Mouse (Mus musculus) hindbrain, embryonic 12.5 days (tissue): ENCODE data around the gene Cdkal1. TPM values are rescaled to one million over a fixed set of nuclear protein-coding genes. Genes with fewer than 3 reads are reported as not detected.
A peak's percentile ranks its signal among the peaks of the same experiment; 100 is the strongest.

Experiments
- ATAC-seq: fragments of 200-750 bp; cut with Nextera tagmentation; 2 replicates; pipeline ENCODE4 v1.8.0; 2017; ENCODE audit warnings: moderate TSS enrichment; ENCODE audit not compliant: low FRiP score
- H3K27ac ChIP-seq: fragments of 300-500 bp; sonication (generic); 2 replicates; pipeline ENCODE4 v1.5.1; 2016; ENCODE audit warnings: mild to moderate bottlenecking
- H3K27me3 ChIP-seq: fragments of 300-500 bp; sonication (generic); 2 replicates; pipeline ENCODE4 v1.6.1; 2016; ENCODE audit warnings: mild to moderate bottlenecking
- H3K36me3 ChIP-seq: fragments of 300-500 bp; sonication (generic); 2 replicates; pipeline ENCODE4 v1.6.1; 2016; ENCODE audit warnings: mild to moderate bottlenecking
- H3K4me1 ChIP-seq: fragments of 300-500 bp; sonication (generic); 2 replicates; pipeline ENCODE4 v1.6.1; 2016
- H3K4me2 ChIP-seq: fragments of 300-500 bp; sonication (generic); replicated peaks from 2 replicates; pipeline ENCODE4 v1.6.1; 2016; ENCODE audit warnings: mild to moderate bottlenecking
- H3K4me3 ChIP-seq: fragments of 300-500 bp; sonication (generic); 2 replicates; pipeline ENCODE4 v1.5.1; 2016; ENCODE audit warnings: mild to moderate bottlenecking
- H3K9ac ChIP-seq: fragments of 300-500 bp; sonication (generic); 2 replicates; pipeline ENCODE4 v1.6.1; 2016; ENCODE audit warnings: mild to moderate bottlenecking, moderate library complexity
- H3K9me3 ChIP-seq: fragments of 300-500 bp; sonication (generic); replicated peaks from 2 replicates; pipeline ENCODE4 v1.6.1; 2016; ENCODE audit warnings: mild to moderate bottlenecking
- WGBS: fragments of 180-500 bp; shearing (Covaris S2); methylation state at CpG from one replicate; pipeline ENCODE4 v1.1.7; 2016; 5-methylcytosine and 5-hydroxymethylcytosine counted together
- polyA plus RNA-seq: library from polyadenylated mRNA; unstranded; fragments of >200 nt; fragmentation: Nextera tagmentation; extraction: Ambion mirVana; gene quantifications from 2 replicates; pipeline ENCODE4 v1.2.1, GENCODE M21; 2016

Cdkal1 gene
- polyA plus RNA-seq, 1 experiment from 2014 or later = 31.4 TPM

- H3K9ac ChIP-seq = no peak overlapping the region
- H3K4me1 ChIP-seq = peaks cover 14% of the 10 kb centered on the region
- ATAC-seq = no peak
- no peaks in the 10 kb centered on the region for H3K9me3 ChIP-seq
- H3K27me3 ChIP-seq = no peaks in the 10 kb centered on the region
- no peak overlapping the region for H3K4me2 ChIP-seq
- H3K27ac ChIP-seq = no peak overlapping the region
- H3K36me3 ChIP-seq = no peaks in the 10 kb centered on the region
- WGBS = 76% methylated on average over 4 of the region's 4 CpGs
- H3K4me3 ChIP-seq = no peak overlapping the region
These were observed 24.3 kb downstream of the Cdkal1 start for GRCm38 (mm10) chr13:29831126-29831525.

DNA sequence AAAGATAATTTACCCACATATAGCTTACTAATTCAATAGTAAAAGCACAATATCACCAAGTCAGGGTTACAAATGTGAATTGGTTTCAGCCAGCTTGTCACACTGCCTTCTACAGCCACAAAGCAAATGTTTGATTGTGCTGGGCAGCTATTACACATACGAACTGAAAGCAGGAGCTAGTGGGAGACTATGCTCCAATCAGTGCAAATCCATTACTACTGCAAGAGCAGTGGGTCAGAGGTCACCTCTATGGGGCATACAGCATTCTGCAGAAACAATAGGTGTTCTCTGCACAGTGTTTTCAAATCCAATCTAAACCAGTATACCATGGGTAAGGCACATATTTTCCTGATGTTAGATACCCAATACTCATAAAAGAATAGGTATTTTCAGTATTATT, 27.4 kb downstream of the Cdkal1 start:
- no peak; the same call in 1 of the 2 replicates for ATAC-seq
- 10% methylated on average over 1 of the region's 1 CpGs for WGBS

GRCm38 (mm10) chr13:29826469-29826868, 29.0 kb downstream of the Cdkal1 start:
- H3K9ac ChIP-seq = no peak overlapping the region
- H3K4me1 ChIP-seq = peaks cover 26% of the 10 kb centered on the region
- ATAC-seq = no peak
- H3K27ac ChIP-seq = no peak overlapping the region
- H3K4me3 ChIP-seq = no peak overlapping the region
- H3K27me3 ChIP-seq = no peaks in the 10 kb centered on the region
- no peak overlapping the region for H3K4me2 ChIP-seq
- H3K9me3 ChIP-seq = no peaks in the 10 kb centered on the region
- no peaks in the 10 kb centered on the region for H3K36me3 ChIP-seq
- WGBS = 61% methylated on average over 2 of the region's 2 CpGs

More for the DNA sequence above, 27.4 kb downstream of the Cdkal1 start:
- Histone ChIP-seq H3K36me3 (no peaks in the 10 kb centered on the region), H3K27ac (0 out of 2 replicates have a peak overlapping the region, but pooled peaks have one; percentile 30), H3K9me3 (no peaks in the 10 kb centered on the region), H3K4me3 (no peak overlapping the region), H3K27me3 (no peaks in the 10 kb centered on the region), H3K4me2 (no peak overlapping the region), H3K9ac (no peak overlapping the region), H3K4me1 (peaks cover 26% of the 10 kb centered on the region)

- no peak overlapping the region for H3K27ac ChIP-seq
- no peaks in the 10 kb centered on the region for H3K27me3 ChIP-seq
- no peaks in the 10 kb centered on the region for H3K9me3 ChIP-seq
- no peak overlapping the region for H3K9ac ChIP-seq
- H3K4me2 ChIP-seq = no peak overlapping the region
- no peaks in the 10 kb centered on the region for H3K36me3 ChIP-seq
- no peak overlapping the region for H3K4me3 ChIP-seq
- peaks cover 26% of the 10 kb centered on the region for H3K4me1 ChIP-seq
- no peak for ATAC-seq
These were observed 29.4 kb downstream of the Cdkal1 start for GRCm38 (mm10) chr13:29826041-29826440.

GRCm38 (mm10) chr13:29824797-29825196, 30.7 kb downstream of the Cdkal1 start:
- ATAC-seq = no peak
- Histone ChIP-seq H3K36me3 (no peaks in the 10 kb centered on the region), H3K4me1 (peaks cover 23% of the 10 kb centered on the region), H3K4me3 (no peak overlapping the region), H3K9me3 (no peaks in the 10 kb centered on the region), H3K4me2 (no peak overlapping the region), H3K27me3 (no peaks in the 10 kb centered on the region), H3K27ac (no peak overlapping the region; the same call in 1 of the 2 replicates), H3K9ac (no peak overlapping the region)
- 78% methylated on average over 4 of the region's 4 CpGs for WGBS

- no peak overlapping the region for H3K4me2 ChIP-seq
- H3K4me1 ChIP-seq = peaks cover 23% of the 10 kb centered on the region
- 80% methylated on average over 8 of the region's 8 CpGs for WGBS
- no peak for ATAC-seq
- H3K9me3 ChIP-seq = no peaks in the 10 kb centered on the region
- no peaks in the 10 kb centered on the region for H3K27me3 ChIP-seq
- H3K9ac ChIP-seq = no peak overlapping the region
- no peak overlapping the region; the same call in 1 of the 2 replicates for H3K27ac ChIP-seq
- H3K4me3 ChIP-seq = no peak overlapping the region
- no peaks in the 10 kb centered on the region for H3K36me3 ChIP-seq
These were observed 31.1 kb downstream of the Cdkal1 start for GRCm38 (mm10) chr13:29824326-29824725.

- peak overlapping the region; percentile 68 for H3K27ac ChIP-seq
- peaks cover 23% of the 10 kb centered on the region for H3K4me1 ChIP-seq
- no peak overlapping the region for H3K4me2 ChIP-seq
- H3K4me3 ChIP-seq = no peak overlapping the region
- no peaks in the 10 kb centered on the region for H3K27me3 ChIP-seq
- H3K9ac ChIP-seq = no peak overlapping the region
- ATAC-seq = peak; percentile 87
- H3K9me3 ChIP-seq = no peaks in the 10 kb centered on the region
- WGBS = 55% methylated on average over 9 of the region's 9 CpGs
- no peaks in the 10 kb centered on the region for H3K36me3 ChIP-seq
These were observed 31.6 kb downstream of the Cdkal1 start for GRCm38 (mm10) chr13:29823906-29824305.

DNA sequence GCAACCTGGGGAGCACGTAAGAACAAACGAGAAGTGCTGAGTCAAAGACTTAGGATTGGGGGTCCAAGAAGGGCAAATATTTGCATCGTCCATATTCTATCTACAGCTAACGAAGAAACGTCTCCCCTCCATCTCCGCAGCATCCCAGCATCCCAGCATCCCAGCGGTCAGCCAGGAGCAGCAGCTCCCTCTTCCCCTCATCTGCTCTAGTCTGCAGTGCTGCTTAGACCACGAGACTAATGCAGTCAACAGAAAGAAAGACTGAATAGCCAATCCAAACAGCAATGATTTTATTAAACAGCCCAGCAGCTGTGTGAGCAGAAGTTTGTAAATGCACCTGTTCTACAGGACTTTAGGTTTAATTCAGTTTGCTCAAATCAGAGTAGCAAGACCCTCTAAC, 32.0 kb downstream of the Cdkal1 start:
- no peak overlapping the region for H3K4me3 ChIP-seq

DNA sequence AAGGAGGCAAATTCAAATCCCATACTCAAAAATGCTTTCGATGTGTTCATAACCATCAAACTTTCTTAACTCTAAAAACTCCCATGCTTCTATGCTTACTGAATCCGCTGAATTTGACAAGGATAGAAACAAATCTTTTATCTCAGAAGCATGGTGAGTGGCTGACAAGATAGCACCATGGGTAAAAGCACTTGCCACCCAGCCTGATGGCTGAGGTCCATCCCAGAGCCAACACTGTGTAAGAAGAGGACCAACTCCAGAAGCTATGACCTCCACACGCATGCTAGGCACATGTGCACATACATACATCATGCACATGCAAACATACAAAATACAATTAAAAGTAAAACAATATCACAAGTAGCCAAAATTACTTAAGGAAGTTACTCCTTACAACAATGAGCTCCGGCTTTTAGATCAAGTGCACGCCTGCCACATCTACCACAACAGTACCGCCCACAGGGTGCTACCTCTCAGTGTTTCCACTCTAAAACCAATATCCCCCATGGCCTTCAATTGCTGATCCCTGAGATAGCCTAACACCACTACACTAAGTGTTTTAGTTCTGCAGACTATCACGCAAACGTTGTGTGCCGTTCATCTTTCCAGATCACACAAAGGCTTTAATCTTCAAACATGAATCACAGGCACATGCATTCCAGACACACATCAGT, 35.4 kb downstream of the Cdkal1 start:
- no peak for ATAC-seq
- Histone ChIP-seq H3K4me3 (no peak overlapping the region), H3K4me1 (peaks cover 10% of the 10 kb centered on the region)

More for the DNA sequence above, 32.0 kb downstream of the Cdkal1 start:
- no peak for ATAC-seq
- Histone ChIP-seq H3K27me3 (no peaks in the 10 kb centered on the region), H3K9me3 (no peaks in the 10 kb centered on the region), H3K27ac (peak overlapping the region; percentile 68), H3K9ac (no peak overlapping the region), H3K36me3 (no peaks in the 10 kb centered on the region), H3K4me1 (peaks cover 23% of the 10 kb centered on the region), H3K4me2 (no peak overlapping the region)
- WGBS = 85% methylated on average over 8 of the region's 8 CpGs

DNA sequence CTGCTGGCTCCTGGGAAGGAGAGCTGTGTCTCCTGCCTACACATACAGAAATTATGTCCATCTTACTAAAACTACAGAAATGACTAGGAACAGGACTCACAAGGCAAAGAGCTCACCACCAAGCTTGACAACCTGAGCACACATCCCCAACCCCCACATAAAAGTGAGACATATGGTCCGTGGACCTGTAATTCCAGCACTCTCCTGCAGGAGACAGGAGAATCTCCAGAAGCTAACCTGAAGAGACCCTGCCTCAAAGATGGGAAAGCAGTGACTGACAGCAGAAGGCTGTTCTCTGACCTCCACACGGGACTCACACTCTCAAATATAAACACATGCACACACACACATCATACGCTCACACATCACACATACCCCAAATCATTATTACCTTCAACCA, 36.3 kb downstream of the Cdkal1 start:
- H3K27ac ChIP-seq = no peak overlapping the region
- H3K4me2 ChIP-seq = no peak overlapping the region
- ATAC-seq = no peak
- H3K4me3 ChIP-seq = no peak overlapping the region
- 91% methylated on average over 3 of the region's 3 CpGs for WGBS
- no peaks in the 10 kb centered on the region for H3K36me3 ChIP-seq
- H3K4me1 ChIP-seq = peaks cover 8% of the 10 kb centered on the region
- H3K27me3 ChIP-seq = no peaks in the 10 kb centered on the region
- no peaks in the 10 kb centered on the region for H3K9me3 ChIP-seq
- no peak overlapping the region for H3K9ac ChIP-seq

More for the DNA sequence above, 35.4 kb downstream of the Cdkal1 start:
- H3K27ac ChIP-seq = no peak overlapping the region
- no peaks in the 10 kb centered on the region for H3K27me3 ChIP-seq
- H3K4me2 ChIP-seq = no peak overlapping the region
- no peak overlapping the region for H3K9ac ChIP-seq
- H3K36me3 ChIP-seq = no peaks in the 10 kb centered on the region
- WGBS = 93% methylated on average over 9 of the region's 9 CpGs
- no peaks in the 10 kb centered on the region for H3K9me3 ChIP-seq

DNA sequence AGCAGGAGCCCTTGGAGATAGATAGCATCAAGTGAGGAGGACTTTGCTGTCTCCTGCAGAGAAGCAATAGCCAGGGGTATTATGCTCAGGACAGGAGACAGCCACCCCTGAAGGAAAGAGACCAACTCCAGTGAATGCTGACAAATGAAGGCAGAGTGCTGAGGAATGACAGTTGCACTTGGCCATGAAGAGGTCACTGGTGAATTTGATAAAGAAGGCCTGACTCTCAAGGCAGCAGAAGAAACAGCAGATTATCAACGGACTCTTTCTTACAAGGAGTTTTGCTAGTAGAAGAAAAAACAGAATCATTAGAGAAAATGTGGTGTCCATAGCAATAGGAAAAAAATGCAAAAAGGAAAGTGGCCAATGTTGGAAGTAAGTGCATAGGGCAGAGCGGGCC, 37.2 kb downstream of the Cdkal1 start:
- no peak for ATAC-seq
- no peaks in the 10 kb centered on the region for H3K4me1 ChIP-seq
- no peak overlapping the region for H3K4me2 ChIP-seq
- no peaks in the 10 kb centered on the region for H3K9me3 ChIP-seq
- no peak overlapping the region for H3K9ac ChIP-seq
- no peak overlapping the region for H3K27ac ChIP-seq
- no peaks in the 10 kb centered on the region for H3K27me3 ChIP-seq
- no peak overlapping the region for H3K4me3 ChIP-seq
- 81% methylated on average over 2 of the region's 2 CpGs for WGBS
- no peaks in the 10 kb centered on the region for H3K36me3 ChIP-seq

DNA sequence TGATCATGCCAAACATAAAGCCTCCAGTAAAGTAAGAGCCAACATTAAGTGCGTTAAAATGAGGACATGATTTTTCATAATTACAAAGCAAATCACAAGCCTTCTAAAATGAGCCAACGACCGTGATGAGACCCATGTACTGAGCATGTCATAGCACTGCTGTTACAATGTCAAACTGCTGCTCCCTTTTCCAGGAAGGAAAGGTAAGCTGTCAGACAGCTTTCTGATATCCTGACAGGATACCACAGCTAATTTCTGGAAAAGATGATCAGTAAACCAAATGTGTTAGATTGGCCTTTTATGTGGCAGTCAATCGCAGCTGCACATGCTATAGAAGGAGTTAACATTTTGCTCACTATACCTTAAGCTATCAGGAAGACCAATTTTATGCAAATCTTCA, 44.7 kb downstream of the Cdkal1 start:
- no peaks in the 10 kb centered on the region for H3K36me3 ChIP-seq
- no peaks in the 10 kb centered on the region for H3K9me3 ChIP-seq
- H3K4me2 ChIP-seq = no peak overlapping the region
- ATAC-seq = no peak
- 77% methylated on average over 4 of the region's 4 CpGs for WGBS
- no peaks in the 10 kb centered on the region for H3K4me1 ChIP-seq
- no peak overlapping the region for H3K9ac ChIP-seq
- H3K27me3 ChIP-seq = no peaks in the 10 kb centered on the region
- H3K27ac ChIP-seq = no peak overlapping the region
- no peak overlapping the region for H3K4me3 ChIP-seq

DNA sequence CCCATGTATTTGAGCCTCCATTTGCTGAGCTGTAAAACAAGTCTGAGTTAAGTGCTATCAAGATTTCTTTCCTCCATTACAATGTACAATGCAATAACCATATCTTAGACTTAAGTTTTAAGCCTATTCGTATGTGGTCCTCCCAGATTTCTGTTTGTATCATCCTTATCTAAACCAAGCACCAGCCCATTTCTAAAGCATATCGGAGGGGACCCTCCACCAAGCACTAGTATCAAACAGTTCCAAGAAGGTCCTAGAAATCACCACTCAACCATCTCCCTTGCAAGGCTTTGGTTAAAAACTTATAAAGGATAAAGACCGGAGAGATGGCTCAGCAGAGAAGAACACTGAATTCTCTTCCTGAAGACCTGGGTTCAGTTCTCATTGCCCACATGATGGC, 47.1 kb downstream of the Cdkal1 start:
- no peaks in the 10 kb centered on the region for H3K36me3 ChIP-seq
- H3K9me3 ChIP-seq = no peaks in the 10 kb centered on the region
- H3K27ac ChIP-seq = no peak overlapping the region
- no peak for ATAC-seq
- no peak overlapping the region for H3K4me2 ChIP-seq
- no peak overlapping the region for H3K9ac ChIP-seq
- no peak overlapping the region for H3K4me3 ChIP-seq
- no peaks in the 10 kb centered on the region for H3K27me3 ChIP-seq
- no peaks in the 10 kb centered on the region for H3K4me1 ChIP-seq
- 96% methylated on average over 3 of the region's 3 CpGs for WGBS
